Comparison of ENCODE assay signal across 28 mouse cellular contexts in genomic region chr11:60823771-60824170, GRCm38 (mm10). TPM values are rescaled to one million over a fixed set of nuclear protein-coding genes. Genes with fewer than 3 reads are reported as not detected.
"Had no signal": no experiment of that assay in that cellular context is flagged by ENCODE, and none has a peak within 500 bp of the region (broad histone marks: within the 10 kb centered on the region; RNA-seq: fewer than 3 reads in every experiment).

No protein-coding gene starts in this region.

- H3K36me3 ChIP-seq: embryonic facial prominence, embryonic 10.5 days; embryonic facial prominence, embryonic 12.5 days; embryonic facial prominence, embryonic 13.5 days; embryonic facial prominence, embryonic 15.5 days; forebrain, embryonic 10.5 days; forebrain, embryonic 12.5 days; forebrain, embryonic 15.5 days had no signal

- H3K27ac ChIP-seq: embryonic facial prominence, embryonic 10.5 days; embryonic facial prominence, embryonic 12.5 days; embryonic facial prominence, embryonic 13.5 days; embryonic facial prominence, embryonic 15.5 days; forebrain, embryonic 10.5 days; forebrain, embryonic 12.5 days; forebrain, embryonic 13.5 days; forebrain, embryonic 15.5 days; gastrocnemius, adult 2 months; heart, adult 2 months had no signal

- H3K4me1 ChIP-seq: embryonic facial prominence, embryonic 10.5 days; embryonic facial prominence, embryonic 12.5 days; embryonic facial prominence, embryonic 13.5 days; embryonic facial prominence, embryonic 15.5 days; forebrain, embryonic 10.5 days; forebrain, embryonic 12.5 days; forebrain, embryonic 13.5 days; forebrain, embryonic 15.5 days had no signal

- ATAC-seq: forebrain, embryonic 13.5 days; forebrain, embryonic 14.5 days; forebrain, embryonic 15.5 days; forebrain, embryonic 16.5 days; forebrain, postnatal 0 days had no signal

- H3K4me2 ChIP-seq: embryonic facial prominence, embryonic 12.5 days; embryonic facial prominence, embryonic 13.5 days; embryonic facial prominence, embryonic 15.5 days; forebrain, embryonic 12.5 days; forebrain, embryonic 13.5 days; forebrain, embryonic 15.5 days had no signal

- H3K9ac ChIP-seq: embryonic facial prominence, embryonic 12.5 days; embryonic facial prominence, embryonic 13.5 days; embryonic facial prominence, embryonic 15.5 days; forebrain, embryonic 12.5 days; forebrain, embryonic 13.5 days; forebrain, embryonic 15.5 days; forebrain, postnatal 0 days had no signal

- H3K9me3 ChIP-seq: embryonic facial prominence, embryonic 10.5 days; embryonic facial prominence, embryonic 12.5 days; embryonic facial prominence, embryonic 13.5 days; embryonic facial prominence, embryonic 15.5 days; forebrain, embryonic 10.5 days; forebrain, embryonic 12.5 days; forebrain, embryonic 13.5 days; forebrain, embryonic 15.5 days had no signal

- DNase-seq: cerebellum, adult 2 months; cerebellum, adult 8-10 months; cerebellum, adult 9-10 months; cerebellum, adult 9-11 months; cerebellum, postnatal 10 days; cerebellum, postnatal 14 days; cerebellum, postnatal 25 days; cerebellum, postnatal 36 days; embryo, embryonic 11 days; forebrain, postnatal 0 days; gastrocnemius, adult 2 months; gastrocnemius, postnatal 14 days; gastrocnemius, postnatal 25 days; gastrocnemius, postnatal 36 days; heart, adult 11 months; heart, adult 18-20 months; heart, adult 2 months had no signal

- H3K4me3 ChIP-seq: embryonic facial prominence, embryonic 10.5 days; embryonic facial prominence, embryonic 12.5 days; embryonic facial prominence, embryonic 13.5 days; embryonic facial prominence, embryonic 15.5 days; erythroblast, embryonic 14.5 days; forebrain, embryonic 10.5 days; forebrain, embryonic 12.5 days; forebrain, embryonic 13.5 days; forebrain, embryonic 15.5 days; gastrocnemius, adult 2 months; heart, adult 2 months had no signal

- H3K27me3 ChIP-seq: embryonic facial prominence, embryonic 12.5 days; embryonic facial prominence, embryonic 13.5 days; embryonic facial prominence, embryonic 15.5 days; forebrain, embryonic 13.5 days; forebrain, embryonic 15.5 days had no signal

RNA-seq across cellular contexts. Expression of gene Shmt1, which starts 12.3 kb away (rescaled TPM):
- polyA plus RNA-seq: erythroblast, embryonic 14.5 days had no signal
